Mouse (Mus musculus) ovary, postnatal 36 days (tissue): Measurements from ENCODE around the gene Olfr622.

ENCODE experiments used
- DNase-seq: peaks from one replicate; pipeline ENCODE4 v3.0.0; 2022; ENCODE audit warnings: low spot score, mixed read lengths

Gene Olfr622

GRCm38 (mm10) chr7:103642602-103643001, at the start of gene Olfr622:
Gene Olfr622, minus strand, starts transcription at chr7:103642702.
- no peak for DNase-seq

DNA sequence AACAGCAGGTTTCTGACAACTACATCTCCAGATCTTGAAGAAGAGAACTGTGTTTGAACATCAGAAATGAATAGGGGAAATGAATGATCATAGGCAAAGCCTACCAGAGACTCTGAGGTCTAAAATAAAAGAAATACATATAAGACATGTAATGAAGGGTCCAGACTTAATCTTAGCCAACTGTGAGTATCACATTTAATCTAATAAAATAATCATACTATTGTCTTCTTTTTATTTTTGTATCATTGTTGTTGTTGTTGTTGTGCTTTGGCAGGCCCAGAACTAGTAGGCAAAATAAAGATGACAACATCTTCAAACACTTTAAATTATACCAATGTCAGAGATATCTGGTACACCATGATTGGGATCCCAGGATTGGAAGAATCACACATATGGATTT, 39.9 kb upstream of the Olfr622 start, which contains the start of gene Olfr625-ps1:
Olfr625-ps1 (plus strand) TSS at position 301 of the 400 bp plus-strand sequence.
- DNase-seq, result no peak

GRCm38 (mm10) chr7:103671091-103671490, 28.6 kb upstream of the Olfr622 start, which contains the start of gene Olfr624:
Gene Olfr624, minus strand, starts transcription at chr7:103671191.
- DNase-seq, result no peak

DNA sequence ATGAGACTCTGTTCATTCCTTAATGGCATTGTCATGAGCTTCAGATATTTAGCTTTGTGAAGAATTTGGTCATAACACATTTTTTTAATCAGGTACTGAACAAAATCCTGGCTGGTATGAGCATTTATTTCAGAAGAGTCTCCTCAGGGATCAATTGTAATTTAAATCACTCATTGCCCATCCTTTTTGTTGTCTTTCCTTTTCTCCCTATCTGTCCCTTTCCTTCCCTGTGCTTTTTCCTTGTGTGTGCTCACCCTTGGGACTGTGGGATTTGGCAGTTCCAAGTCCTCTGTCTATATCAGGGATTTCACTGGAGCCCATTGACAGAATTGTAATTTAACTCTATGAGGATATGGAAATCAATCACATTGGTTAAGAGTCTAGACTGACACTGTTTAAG, 21.1 kb upstream of the Olfr622 start, which contains the start of gene Olfr623:
Olfr623 (minus strand) TSS at position 101 of the 400 bp plus-strand sequence.
- no peak for DNase-seq

GRCm38 (mm10) chr7:103644070-103644469, 1.6 kb upstream of the Olfr622 start:
- DNase-seq, result no peak

DNA sequence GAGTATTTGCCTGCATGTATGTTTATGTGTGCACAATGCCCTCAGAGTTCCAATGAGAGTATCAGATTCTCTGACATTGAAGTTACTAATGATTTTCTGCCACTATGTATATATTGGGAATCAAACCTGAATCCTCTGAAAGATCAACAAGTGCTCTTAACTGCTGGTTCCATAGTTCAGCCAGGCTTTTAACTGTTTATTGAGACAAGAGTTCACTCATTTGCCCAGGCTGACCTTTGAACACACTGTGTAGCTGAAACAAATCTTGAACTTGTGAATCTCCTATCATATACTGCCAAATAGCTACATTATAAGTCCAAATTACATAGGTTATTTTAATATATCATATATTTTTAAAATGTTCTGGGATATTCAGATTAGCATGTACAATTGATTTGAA, 5.7 kb downstream of the Olfr622 start:
- no peak for DNase-seq

DNA sequence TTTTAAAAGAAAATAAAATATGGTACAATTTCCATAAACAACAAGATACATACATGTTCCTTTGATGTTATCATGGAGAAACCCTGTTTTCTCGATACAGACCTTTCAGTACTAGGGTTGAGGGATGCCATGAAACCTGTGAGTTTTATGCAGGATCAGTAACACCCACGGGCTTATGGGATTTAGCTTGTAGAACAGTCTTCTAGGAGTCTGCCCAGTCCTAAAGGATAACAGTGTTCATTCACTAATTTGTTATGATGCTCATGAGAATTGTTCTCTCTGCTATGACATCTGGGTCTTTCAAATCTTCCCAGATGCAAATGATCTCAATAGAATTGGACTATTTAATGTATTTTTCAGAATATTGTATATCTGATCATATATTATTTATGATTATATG, 30.1 kb downstream of the Olfr622 start, which contains the start of gene Olfr620:
Olfr620 (minus strand) TSS at position 101 of the 400 bp plus-strand sequence.
- no peak for DNase-seq

- no peak for DNase-seq
Measured at GRCm38 (mm10) chr7:103607425-103607824, 35.1 kb downstream of the Olfr622 start.

GRCm38 (mm10) chr7:103600275-103600674, 42.2 kb downstream of the Olfr622 start, which contains the start of gene Olfr619:
Gene Olfr619, plus strand, starts transcription at chr7:103600575.
- DNase-seq, result no peak

DNA sequence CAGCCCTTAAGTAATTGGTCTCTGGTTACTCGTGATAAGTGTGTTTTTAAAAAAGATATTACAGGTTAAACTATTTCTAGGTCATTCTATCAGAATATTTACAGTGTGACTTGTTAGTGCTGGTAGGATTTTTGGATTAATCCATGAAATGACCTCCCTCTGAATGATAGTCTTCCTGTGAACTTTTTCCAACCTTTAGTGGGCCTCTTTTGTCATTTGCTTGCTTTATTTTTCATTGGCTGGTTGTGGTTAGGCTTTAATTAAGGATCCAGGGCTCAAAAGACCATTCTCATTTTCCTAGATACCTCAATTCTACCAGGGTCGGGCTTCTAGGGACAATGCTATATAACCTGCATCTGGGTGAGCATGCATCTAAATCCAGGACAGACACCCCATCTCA, 52.7 kb downstream of the Olfr622 start, which contains the start of gene Olfr618:
Olfr618 (plus strand) TSS at position 301 of the 400 bp plus-strand sequence.
- no peak for DNase-seq
